ENCODE assay signal across 8 mouse cellular contexts in genomic region chr1:157536471-157536870, GRCm38 (mm10). TPM values are rescaled to one million over a fixed set of nuclear protein-coding genes. Genes with fewer than 3 reads are reported as not detected.
DNase-seq lines count a peak whose midpoint lies in the region; ATAC-seq lines count a peak whose summit lies in the region.

No protein-coding gene starts in this region.

- ATAC-seq in embryonic facial prominence, embryonic 11.5 days (replicated peaks; ENCODE audit: insufficient number of reproducible peaks, low FRiP score, low TSS enrichment, low read depth): no peak
- peak; percentile 66 for ATAC-seq in hindbrain, embryonic 13.5 days (ENCODE audit: low FRiP score)
- 0 out of 2 replicates have a peak, but pooled peaks have one; percentile 37 for ATAC-seq in neural tube, embryonic 12.5 days (ENCODE audit: low FRiP score, low read depth)

- H3K36me3 ChIP-seq in embryonic facial prominence, embryonic 11.5 days (replicated peaks; ENCODE audit: control insufficient read depth, insufficient read depth, low read depth, low read length): no peaks in the 10 kb centered on the region
- no peaks in the 10 kb centered on the region for H3K36me3 ChIP-seq in hindbrain, embryonic 13.5 days
- H3K36me3 ChIP-seq in limb, embryonic 10.5 days: no peaks in the 10 kb centered on the region
- H3K36me3 ChIP-seq in neural tube, embryonic 12.5 days: no peaks in the 10 kb centered on the region

- peak; percentile 63 for DNase-seq in right cerebral cortex, adult 18-20 months
- DNase-seq in right cerebral cortex, postnatal 14 days: no peak
- peak; percentile 72 for DNase-seq in adipocyte (ENCODE audit: low spot score)
- peak; percentile 83 for DNase-seq in embryonic facial prominence, embryonic 11.5 days (ENCODE audit: low spot score)
- DNase-seq in limb, embryonic 10.5 days (ENCODE audit: low spot score): peak; percentile 56
- no peak for DNase-seq in urinary bladder, postnatal 25 days (ENCODE audit: low spot score)

- H3K4me2 ChIP-seq in embryonic facial prominence, embryonic 11.5 days (ENCODE audit: low read depth, low read length): no peak overlapping the region
- no peak overlapping the region for H3K4me2 ChIP-seq in hindbrain, embryonic 13.5 days
- H3K4me2 ChIP-seq in neural tube, embryonic 12.5 days (replicated peaks): no peak overlapping the region

- no peaks in the 10 kb centered on the region for H3K27me3 ChIP-seq in embryonic facial prominence, embryonic 11.5 days (ENCODE audit: control insufficient read depth, insufficient read depth, low read length)
- H3K27me3 ChIP-seq in hindbrain, embryonic 13.5 days: peaks cover 10% of the 10 kb centered on the region
- no peaks in the 10 kb centered on the region for H3K27me3 ChIP-seq in limb, embryonic 10.5 days (ENCODE audit: low read depth, poor library complexity, severe bottlenecking)
- H3K27me3 ChIP-seq in neural tube, embryonic 12.5 days (replicated peaks): no peaks in the 10 kb centered on the region

- 11% methylated on average over 6 of the region's 6 CpGs for WGBS in embryonic facial prominence, embryonic 11.5 days
- WGBS in hindbrain, embryonic 13.5 days: 8% methylated on average over 6 of the region's 6 CpGs
- WGBS in limb, embryonic 10.5 days: 15% methylated on average over 6 of the region's 6 CpGs
- 9% methylated on average over 6 of the region's 6 CpGs for WGBS in neural tube, embryonic 12.5 days

- H3K4me1 ChIP-seq in embryonic facial prominence, embryonic 11.5 days (ENCODE audit: control insufficient read depth, insufficient read depth, low read length): no peaks in the 10 kb centered on the region
- peaks cover 4% of the 10 kb centered on the region; the same call in 1 of the 2 replicates for H3K4me1 ChIP-seq in hindbrain, embryonic 13.5 days (replicated peaks)
- H3K4me1 ChIP-seq in limb, embryonic 10.5 days: peaks cover 15% of the 10 kb centered on the region
- H3K4me1 ChIP-seq in neural tube, embryonic 12.5 days: no peaks in the 10 kb centered on the region

- no peak overlapping the region for H3K9ac ChIP-seq in embryonic facial prominence, embryonic 11.5 days (replicated peaks; ENCODE audit: low read length)
- no peak overlapping the region for H3K9ac ChIP-seq in hindbrain, embryonic 13.5 days
- H3K9ac ChIP-seq in neural tube, embryonic 12.5 days: no peak overlapping the region

- H3K4me3 ChIP-seq in embryonic facial prominence, embryonic 11.5 days (ENCODE audit: low read depth, low read length): no peak overlapping the region
- no peak overlapping the region for H3K4me3 ChIP-seq in hindbrain, embryonic 13.5 days
- no peak overlapping the region for H3K4me3 ChIP-seq in limb, embryonic 10.5 days
- H3K4me3 ChIP-seq in neural tube, embryonic 12.5 days: no peak overlapping the region

- no peak overlapping the region for H3K27ac ChIP-seq in embryonic facial prominence, embryonic 11.5 days (replicated peaks; ENCODE audit: low read depth, low read length)
- H3K27ac ChIP-seq in hindbrain, embryonic 13.5 days: no peak overlapping the region
- no peak overlapping the region for H3K27ac ChIP-seq in limb, embryonic 10.5 days
- H3K27ac ChIP-seq in neural tube, embryonic 12.5 days: no peak overlapping the region

- H3K9me3 ChIP-seq in embryonic facial prominence, embryonic 11.5 days (replicated peaks; ENCODE audit: control insufficient read depth, low read length): no peaks in the 10 kb centered on the region
- no peaks in the 10 kb centered on the region for H3K9me3 ChIP-seq in hindbrain, embryonic 13.5 days
- H3K9me3 ChIP-seq in limb, embryonic 10.5 days (replicated peaks): no peaks in the 10 kb centered on the region
- H3K9me3 ChIP-seq in neural tube, embryonic 12.5 days: no peaks in the 10 kb centered on the region

RNA-seq across cellular contexts. Expression of gene Sec16b, which starts 29.9 kb away (rescaled TPM):
- 0.99 and 1.1 TPM in 2 replicates for polyA plus RNA-seq in embryonic facial prominence, embryonic 11.5 days (2014; fragmentation: Nextera tagmentation; extraction: Ambion mirVana)
- 0.31 and 0.35 TPM in 2 replicates for polyA plus RNA-seq in hindbrain, embryonic 13.5 days (2015; fragmentation: Nextera tagmentation; extraction: Ambion mirVana)
- 0.64 and 0.79 TPM in 2 replicates for polyA plus RNA-seq in limb, embryonic 10.5 days (2016; fragmentation: Nextera tagmentation; extraction: Ambion mirVana)
- polyA plus RNA-seq in neural tube, embryonic 12.5 days (2016; fragmentation: Nextera tagmentation; extraction: Ambion mirVana): 1.3 and 1.4 TPM in 2 replicates

Comparison
In these comparisons a context has a peak if more than half of its experiments do, and no peak if none do; other contexts are left out.
1. DNase-seq: peak in right cerebral cortex, adult 18-20 months (single experiment), adipocyte (single experiment), embryonic facial prominence, embryonic 11.5 days (single experiment) and limb, embryonic 10.5 days (single experiment); none in right cerebral cortex, postnatal 14 days (single experiment) and urinary bladder, postnatal 25 days (single experiment).